Mouse (Mus musculus) right cerebral cortex, adult 2 months (tissue): ENCODE measurements around the gene Vars.
A peak's percentile ranks its signal among the peaks of the same experiment; 100 is the strongest.
"Not testable (repeated sequence)": the region's sequence is repeated elsewhere in the genome, so short reads cannot be mapped to it uniquely, and the experiment has no call there.

Experiments
- DNase-seq, 2 experiments: peaks; one replicate each; pipeline ENCODE4 v3.0.0; 2021 to 2022; ENCODE audit warnings: low spot score in 2 of 2

Gene Vars

GRCm38 (mm10) chr17:34972069-34972749 is 28.6 kb upstream of the Vars start, which contains the start of the genes Hspa1a and Hspa1l:
Gene Hspa1a (minus strand): TSS chr17:34972156.
Gene Hspa1l (plus strand): TSS chr17:34972703.
- DNase-seq, result peak; percentile 75 to 89

DNA sequence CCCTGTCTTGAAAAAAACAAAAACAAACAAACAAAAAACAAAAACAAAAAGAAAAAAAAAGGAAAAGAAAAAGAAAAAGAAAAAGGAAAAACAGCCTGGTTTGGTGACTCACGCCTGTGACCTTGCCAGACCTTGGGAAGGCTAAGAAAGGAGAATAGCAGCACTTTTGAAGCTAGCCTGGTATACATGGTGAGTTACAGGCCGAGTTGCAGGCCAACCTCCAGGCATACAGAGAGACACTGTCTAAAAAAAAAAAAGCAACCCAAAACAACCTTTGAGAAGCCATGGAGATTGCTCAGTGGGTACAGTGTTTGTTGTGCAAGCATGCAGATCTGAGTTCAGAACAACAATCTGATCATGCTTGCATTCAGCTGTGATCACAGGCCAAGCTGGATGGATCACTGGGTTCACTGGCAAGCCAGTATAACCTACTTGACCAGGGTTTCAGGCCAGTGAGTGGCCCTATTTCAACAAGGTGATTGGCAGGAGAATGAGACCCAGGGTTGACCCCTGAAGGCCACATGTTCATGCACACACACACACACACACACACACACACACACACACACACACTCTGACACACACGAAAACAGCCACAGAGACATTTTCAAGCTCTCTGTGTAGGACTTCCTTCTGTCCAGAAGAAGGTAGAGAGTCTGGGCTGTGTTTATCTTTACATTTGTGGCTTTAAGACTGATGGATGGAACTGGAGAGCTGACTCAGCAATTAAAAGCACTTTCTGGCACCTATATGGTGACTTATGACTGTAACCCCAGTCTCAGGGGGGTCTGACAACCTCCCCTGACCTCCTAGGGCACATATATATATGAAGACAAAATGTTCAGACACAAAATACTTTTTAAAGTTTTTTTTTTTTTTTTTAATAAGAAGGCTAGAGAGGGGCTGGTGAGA is 24.9 kb upstream of the Vars start:
- no peak for DNase-seq

- DNase-seq, result no peak
These were observed 23.8 kb upstream of the Vars start for GRCm38 (mm10) chr17:34977000-34977399.

- no peak for DNase-seq
These were observed 22.5 kb upstream of the Vars start for GRCm38 (mm10) chr17:34978239-34978638.

GRCm38 (mm10) chr17:34979631-34980030 is 21.2 kb upstream of the Vars start:
- DNase-seq, result no peak

DNA sequence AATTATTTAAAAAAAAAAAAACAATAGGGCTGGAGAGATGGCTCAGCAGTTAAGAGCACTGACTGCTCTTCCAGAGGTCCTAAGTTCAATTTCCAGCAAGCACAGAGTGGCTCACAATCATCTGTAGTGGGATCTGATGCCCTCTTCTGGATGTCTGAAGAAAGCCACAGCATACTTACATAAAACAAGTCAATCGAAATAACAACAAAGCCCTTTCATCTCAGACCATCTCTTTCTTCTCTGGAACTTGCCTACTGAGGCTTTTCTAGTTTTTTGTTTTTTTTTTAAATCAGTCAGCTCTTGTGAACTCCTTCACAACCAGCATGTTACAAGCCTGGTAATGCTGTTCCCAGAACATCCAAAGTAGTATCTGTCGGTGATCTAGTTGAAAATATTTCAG is 20.1 kb upstream of the Vars start:
- peak in 1 of 2 experiments; percentile 44 for DNase-seq

DNA sequence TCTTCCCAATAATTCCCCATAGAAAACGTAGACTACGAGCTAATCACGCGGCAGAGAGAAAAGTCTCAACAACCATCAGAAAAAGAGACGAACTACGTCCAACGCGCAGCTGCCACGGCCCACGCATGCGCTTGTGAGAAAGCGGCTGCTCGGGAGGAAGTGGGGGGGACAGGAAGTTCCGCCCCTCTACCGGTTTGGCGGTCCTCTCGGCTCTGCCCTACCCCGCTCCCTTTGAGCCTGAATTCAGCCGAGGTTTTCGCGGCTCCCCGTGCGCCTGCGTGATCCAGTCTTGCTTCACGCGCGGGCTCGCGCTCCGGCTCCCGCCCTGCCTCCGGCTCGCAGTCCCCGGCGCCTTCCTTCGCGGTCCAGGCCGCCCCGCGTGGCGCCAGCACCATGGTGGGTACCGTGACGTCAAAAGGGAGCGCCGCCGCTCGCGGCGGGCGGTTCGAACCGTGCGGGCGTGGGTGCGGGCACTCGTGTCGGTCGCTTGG is 19.1 kb upstream of the Vars start, which contains the start of gene Lsm2:
TSS of gene Lsm2 (plus strand) at position 173 of the 491 bp plus-strand sequence.
- peak; percentile 91 to 94 for DNase-seq

DNA sequence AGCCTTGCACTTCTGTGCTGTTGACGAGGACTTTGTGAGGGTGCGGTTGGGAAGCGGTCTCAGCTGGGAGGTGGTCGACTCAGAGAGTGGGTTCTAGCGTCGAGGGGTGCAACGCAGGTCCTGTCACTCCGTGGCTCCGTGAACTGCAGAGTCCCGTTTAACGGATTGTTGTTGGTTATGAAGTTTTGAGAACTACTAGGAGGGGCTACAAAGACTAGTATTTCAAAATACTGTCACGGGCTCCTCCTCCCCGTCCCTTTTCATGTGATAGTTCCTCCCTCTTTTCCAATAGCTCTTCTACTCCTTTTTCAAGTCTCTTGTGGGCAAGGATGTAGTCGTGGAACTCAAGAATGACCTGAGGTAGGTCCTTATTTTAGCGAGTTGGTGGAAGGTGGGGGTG is 18.5 kb upstream of the Vars start:
- no peak for DNase-seq

DNA sequence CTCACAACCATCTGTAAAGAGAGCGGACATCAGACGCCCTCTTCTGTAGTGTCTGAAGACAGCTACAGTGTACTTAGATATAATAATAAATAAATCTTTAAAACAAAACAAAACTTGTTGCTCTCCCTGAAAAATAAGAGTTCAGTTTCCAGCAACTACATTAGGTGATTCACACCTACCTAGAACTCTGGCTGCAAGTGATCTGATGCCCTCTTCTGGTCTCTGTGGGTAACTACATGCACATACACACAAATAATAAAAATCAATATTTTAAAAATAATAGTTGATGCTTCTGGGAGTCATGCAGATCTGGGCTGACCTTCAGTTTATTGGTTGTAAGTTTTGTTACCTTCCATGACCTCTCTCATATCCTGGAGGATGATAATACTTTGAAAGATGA is 16.6 kb upstream of the Vars start:
- DNase-seq, result no peak

- no peak for DNase-seq
These were observed 6.0 kb upstream of the Vars start for GRCm38 (mm10) chr17:34994751-34995150.

- DNase-seq, result not testable (repeated sequence)
These were observed 5.6 kb upstream of the Vars start for GRCm38 (mm10) chr17:34995192-34995591.

DNA sequence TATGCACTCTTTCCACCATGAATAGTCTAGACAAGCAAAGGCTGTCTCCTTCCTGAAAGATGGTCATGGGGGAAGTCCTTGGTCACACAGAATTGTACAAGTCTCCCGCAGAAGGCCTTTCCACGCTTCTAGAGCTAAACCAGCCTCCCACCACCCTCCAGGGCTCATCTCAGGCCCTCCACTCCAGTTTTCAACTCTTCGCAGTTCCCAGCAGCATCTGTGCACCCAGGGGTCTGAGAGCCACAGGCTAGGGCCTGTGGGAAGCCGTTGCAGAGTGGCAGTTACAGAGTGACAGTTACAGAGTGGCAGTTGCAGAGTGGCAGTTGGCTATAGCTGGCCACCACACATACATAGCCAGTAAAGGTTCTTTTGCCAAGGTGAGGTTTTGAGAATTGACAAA is 4.9 kb upstream of the Vars start:
- DNase-seq, result not testable (repeated sequence)

DNA sequence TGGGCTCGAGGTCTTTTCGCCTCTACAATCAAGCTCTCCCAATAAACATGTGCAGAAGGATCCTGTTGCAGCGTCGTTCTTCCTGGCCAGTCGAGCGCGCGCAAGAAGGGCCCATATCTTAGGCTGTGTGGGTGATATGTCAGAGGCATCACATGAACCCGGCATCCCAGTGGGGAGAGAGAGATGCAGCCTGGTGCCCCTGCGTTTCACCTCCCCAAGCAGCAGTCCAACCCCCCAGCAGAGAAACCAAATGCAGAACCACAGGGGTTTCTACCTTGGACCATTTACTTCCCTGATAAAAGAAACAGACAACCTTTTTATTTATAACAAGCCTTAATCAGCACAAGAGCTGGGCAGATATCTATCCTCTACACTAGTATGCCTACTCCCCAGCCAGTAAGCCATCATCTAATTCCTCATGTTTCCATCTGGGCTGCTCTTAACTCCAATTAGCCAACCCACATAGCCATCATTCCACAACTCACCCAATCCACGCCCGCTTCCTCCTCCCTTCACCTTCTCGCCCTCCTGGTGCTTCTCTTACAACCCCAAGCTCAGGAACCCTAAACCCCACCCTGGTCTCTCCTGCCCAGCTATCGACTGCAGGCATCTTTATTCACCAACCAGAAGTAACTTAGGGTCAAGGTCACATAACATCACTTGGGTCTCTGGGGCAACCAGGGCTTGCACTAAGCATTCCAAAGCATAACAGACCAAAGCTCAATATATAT is 4.2 kb upstream of the Vars start:
- DNase-seq, result no peak

GRCm38 (mm10) chr17:34997142-34997483 is 3.7 kb upstream of the Vars start:
- no peak for DNase-seq

DNA sequence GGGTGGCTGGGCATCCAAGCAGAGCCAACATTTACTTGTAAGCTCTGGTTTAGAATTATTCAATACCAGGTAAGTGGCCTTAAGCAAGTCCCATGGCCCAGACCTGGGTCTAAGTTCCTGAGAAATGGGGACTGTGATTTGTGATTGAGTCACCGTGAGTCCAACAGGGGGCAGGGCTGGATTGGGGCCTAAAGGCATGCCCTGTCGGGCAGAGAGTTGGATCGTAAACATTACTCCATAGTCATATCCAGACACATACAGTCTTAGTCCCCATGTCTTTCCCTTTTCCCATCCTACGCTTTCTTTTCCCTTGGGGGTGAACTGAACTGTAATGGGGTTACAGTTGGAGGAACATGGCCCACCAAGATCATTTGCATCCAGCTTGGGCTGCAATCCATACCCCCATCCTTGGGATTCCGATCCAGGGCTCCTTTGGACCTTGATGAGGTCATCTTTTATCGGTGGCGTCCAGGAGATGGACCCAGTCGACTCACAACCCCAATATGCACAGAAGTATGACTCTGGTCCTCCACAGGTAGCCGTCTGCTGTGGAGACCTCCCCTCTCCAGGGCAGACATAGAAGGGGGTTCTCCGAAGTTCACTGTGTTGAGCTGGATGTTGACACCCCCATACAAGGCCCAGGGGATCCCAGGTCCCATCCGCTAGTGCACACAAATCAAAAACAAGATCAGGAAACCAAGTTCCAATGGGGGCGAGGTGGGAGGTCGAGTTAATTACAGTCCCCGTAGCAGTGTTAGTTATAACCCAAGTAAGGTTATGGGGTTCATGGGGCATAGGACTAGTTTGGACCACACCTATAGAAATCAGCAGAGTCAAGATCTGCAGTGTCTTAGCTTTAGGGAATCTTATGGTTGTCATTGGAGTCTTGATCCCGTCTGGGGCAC is 2.0 kb upstream of the Vars start:
- no peak for DNase-seq

- not testable (repeated sequence) for DNase-seq
These were observed 693 bp upstream of the Vars start for GRCm38 (mm10) chr17:34999871-35000716.

DNA sequence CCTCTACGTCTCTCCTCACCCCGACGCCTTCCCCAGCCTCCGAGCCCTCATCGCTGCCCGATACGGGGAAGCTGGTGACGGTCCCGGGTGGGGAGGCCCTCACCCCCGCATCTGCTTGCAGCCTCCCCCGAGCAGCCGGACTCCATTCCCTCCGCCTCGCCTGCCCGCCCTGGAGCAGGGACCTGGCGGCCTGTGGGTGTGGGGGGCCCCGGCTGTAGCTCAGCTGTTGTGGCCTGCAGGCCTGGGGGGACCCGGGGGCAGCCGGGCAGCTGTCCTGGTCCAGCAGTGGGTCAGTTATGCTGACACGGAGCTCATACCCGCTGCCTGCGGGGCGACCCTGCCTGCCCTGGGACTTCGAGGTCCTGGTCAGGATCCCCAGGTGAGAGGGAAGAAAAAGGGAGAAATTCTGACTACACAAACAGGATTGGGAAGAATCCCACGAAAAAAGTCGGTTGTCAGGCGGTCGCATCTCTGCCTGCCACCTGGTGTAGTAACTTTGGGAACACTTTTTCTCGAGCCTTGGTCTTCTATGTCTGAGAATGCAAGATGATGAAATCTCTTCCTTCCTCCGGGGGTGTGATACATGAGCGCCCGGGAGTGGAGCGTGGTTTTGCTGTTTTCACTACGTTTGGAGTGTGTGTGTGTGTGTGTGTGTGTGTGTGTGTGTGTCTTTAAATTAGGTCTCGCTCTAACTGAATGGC is 815 bp downstream of the Vars start:
- DNase-seq, result peak; percentile 48 to 51

DNA sequence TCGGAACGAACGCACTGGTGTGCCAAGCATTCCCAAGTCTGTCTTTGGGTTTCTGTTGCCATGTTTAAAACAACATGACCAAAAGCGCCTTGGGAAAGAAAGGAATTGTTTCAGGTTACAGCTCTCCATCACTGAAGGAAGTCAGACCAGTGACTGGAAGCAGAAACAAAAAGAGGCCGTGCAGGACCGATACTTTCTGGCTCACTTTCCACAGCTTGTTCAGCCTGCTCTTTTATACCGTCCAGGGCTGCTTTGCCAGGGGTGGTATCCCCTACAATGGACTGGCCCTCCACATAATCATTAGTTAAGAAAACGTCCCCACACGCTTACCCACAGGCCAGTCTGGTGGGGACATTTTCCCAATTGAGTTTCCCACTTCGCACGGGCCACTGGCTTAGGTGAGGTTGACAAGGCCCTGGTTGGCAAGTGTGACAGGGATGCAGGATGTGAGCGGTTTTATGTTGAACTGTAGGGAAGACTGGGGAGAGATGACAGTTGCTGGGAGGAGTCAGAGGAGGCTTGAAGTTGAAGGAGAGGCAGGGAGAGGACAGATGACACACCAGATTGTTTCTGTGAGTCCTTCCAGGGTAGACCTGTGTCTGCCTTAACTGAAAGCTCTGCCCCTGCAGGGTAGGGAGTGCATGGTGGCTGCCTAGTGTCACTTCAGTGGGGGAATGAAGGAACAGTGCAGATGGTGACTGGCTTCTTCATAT is 1.5 kb downstream of the Vars start:
- DNase-seq, result no peak
